Mouse (Mus musculus): ENCODE measurements around the gene Tacc2. TPM values are rescaled to one million over a fixed set of nuclear protein-coding genes. Genes with fewer than 3 reads are reported as not detected.

Gene Tacc2
- polyA plus RNA-seq, 1 experiment = 57.5 TPM

GRCm38 (mm10) chr7:130570472-130570871 lies 6.8 kb upstream of the Tacc2 start:
- no peak overlapping the region for H3K27ac ChIP-seq (ENCODE audit: insufficient read depth, low read depth, low read length)
- no peak for TF ChIP-seq CTCF (IDR thresholded peaks at IDR 0.05; ENCODE audit: extremely low read depth, insufficient read length, insufficient replicate concordance, low read depth, low read length)
- no peak for TF ChIP-seq POLR2A (IDR thresholded peaks at IDR 0.05; ENCODE audit: low read depth, low read length)

GRCm38 (mm10) chr7:130572821-130573220 lies 4.4 kb upstream of the Tacc2 start, which contains the start of gene Nsmce4a:
TSS of gene Nsmce4a (minus strand) at chr7:130573118.
- Histone ChIP-seq H3K36me3 (ENCODE audit: control insufficient read depth, insufficient read depth, low read length) (no peaks in the 10 kb centered on the region), H3K27me3 (ENCODE audit: control insufficient read depth, insufficient read depth, low read length) (no peaks in the 10 kb centered on the region), H3K4me1 (ENCODE audit: control insufficient read depth, insufficient read depth, insufficient read length, low read length) (peaks cover 22% of the 10 kb centered on the region), H3K4me3 (ENCODE audit: low read depth, low read length) (no peak within 1 kb of the TSS), H3K27ac (ENCODE audit: insufficient read depth, low read depth, low read length) (peak within 1 kb of the TSS; percentile 57; the same call in 1 of the 2 replicates)
- WGBS = 74% methylated on average over 11 of the region's 11 CpGs
- TF ChIP-seq CTCF (IDR thresholded peaks at IDR 0.05; ENCODE audit: extremely low read depth, insufficient read length, insufficient replicate concordance, low read depth, low read length) (no peak), POLR2A (IDR thresholded peaks at IDR 0.05; ENCODE audit: low read depth, low read length) (no peak)

More at GRCm38 (mm10) chr7:130570472-130570871, 6.8 kb upstream of the Tacc2 start:
- no peak overlapping the region for H3K4me3 ChIP-seq (ENCODE audit: low read depth, low read length)
- no peaks in the 10 kb centered on the region for H3K27me3 ChIP-seq (ENCODE audit: control insufficient read depth, insufficient read depth, low read length)
- H3K4me1 ChIP-seq (ENCODE audit: control insufficient read depth, insufficient read depth, insufficient read length, low read length) = peaks cover 16% of the 10 kb centered on the region; the same call in 1 of the 2 replicates
- 50% methylated on average over 7 of the region's 7 CpGs for WGBS
- no peaks in the 10 kb centered on the region for H3K36me3 ChIP-seq (ENCODE audit: control insufficient read depth, insufficient read depth, low read length)

- H3K27ac ChIP-seq (ENCODE audit: insufficient read depth, low read depth, low read length) = peak overlapping the region; percentile 57; the same call in 1 of the 2 replicates
- no peaks in the 10 kb centered on the region for H3K36me3 ChIP-seq (ENCODE audit: control insufficient read depth, insufficient read depth, low read length)
- TF ChIP-seq CTCF (IDR thresholded peaks at IDR 0.05; ENCODE audit: extremely low read depth, insufficient read length, insufficient replicate concordance, low read depth, low read length) (no peak), POLR2A (IDR thresholded peaks at IDR 0.05; ENCODE audit: low read depth, low read length) (no peak)
- H3K27me3 ChIP-seq (ENCODE audit: control insufficient read depth, insufficient read depth, low read length) = no peaks in the 10 kb centered on the region
- H3K4me3 ChIP-seq (ENCODE audit: low read depth, low read length) = no peak overlapping the region
- 95% methylated on average over 10 of the region's 10 CpGs for WGBS
- peaks cover 22% of the 10 kb centered on the region for H3K4me1 ChIP-seq (ENCODE audit: control insufficient read depth, insufficient read depth, insufficient read length, low read length)
Measured at GRCm38 (mm10) chr7:130573746-130574145, 3.5 kb upstream of the Tacc2 start.

- TF ChIP-seq CTCF (IDR thresholded peaks at IDR 0.05; ENCODE audit: extremely low read depth, insufficient read length, insufficient replicate concordance, low read depth, low read length) = no peak
- TF ChIP-seq POLR2A (IDR thresholded peaks at IDR 0.05; ENCODE audit: low read depth, low read length) = peak; percentile 41; the same call in 1 of the 2 replicates
- Histone ChIP-seq H3K36me3 (ENCODE audit: control insufficient read depth, insufficient read depth, low read length) (no peaks in the 10 kb centered on the region), H3K4me1 (ENCODE audit: control insufficient read depth, insufficient read depth, insufficient read length, low read length) (peaks cover 22% of the 10 kb centered on the region), H3K27ac (ENCODE audit: insufficient read depth, low read depth, low read length) (peak overlapping the region; percentile 57), H3K4me3 (ENCODE audit: low read depth, low read length) (peak overlapping the region; percentile 5), H3K27me3 (ENCODE audit: control insufficient read depth, insufficient read depth, low read length) (no peaks in the 10 kb centered on the region)
- 17% methylated on average over 13 of the region's 13 CpGs for WGBS
Measured at GRCm38 (mm10) chr7:130574211-130574991, 2.8 kb upstream of the Tacc2 start.

- no peak for TF ChIP-seq POLR2A (IDR thresholded peaks at IDR 0.05; ENCODE audit: low read depth, low read length)
- TF ChIP-seq CTCF (IDR thresholded peaks at IDR 0.05; ENCODE audit: extremely low read depth, insufficient read length, insufficient replicate concordance, low read depth, low read length) = no peak
- WGBS = 4% methylated on average over 10 of the region's 10 CpGs
- no peak overlapping the region for H3K27ac ChIP-seq (ENCODE audit: insufficient read depth, low read depth, low read length)
- peak overlapping the region; percentile 71 for H3K4me3 ChIP-seq (ENCODE audit: low read depth, low read length)
- no peaks in the 10 kb centered on the region for H3K36me3 ChIP-seq (ENCODE audit: control insufficient read depth, insufficient read depth, low read length)
- H3K27me3 ChIP-seq (ENCODE audit: control insufficient read depth, insufficient read depth, low read length) = no peaks in the 10 kb centered on the region
- peaks cover 13% of the 10 kb centered on the region for H3K4me1 ChIP-seq (ENCODE audit: control insufficient read depth, insufficient read depth, insufficient read length, low read length)
Measured at GRCm38 (mm10) chr7:130576981-130577380, 257 bp upstream of the Tacc2 start.

- Histone ChIP-seq H3K36me3 (ENCODE audit: control insufficient read depth, insufficient read depth, low read length) (no peaks in the 10 kb centered on the region), H3K4me3 (ENCODE audit: low read depth, low read length) (no peak overlapping the region), H3K4me1 (ENCODE audit: control insufficient read depth, insufficient read depth, insufficient read length, low read length) (peaks cover 13% of the 10 kb centered on the region), H3K27me3 (ENCODE audit: control insufficient read depth, insufficient read depth, low read length) (no peaks in the 10 kb centered on the region), H3K27ac (ENCODE audit: insufficient read depth, low read depth, low read length) (no peak overlapping the region)
- WGBS = 86% methylated on average over 2 of the region's 2 CpGs
- TF ChIP-seq POLR2A (IDR thresholded peaks at IDR 0.05; ENCODE audit: low read depth, low read length) = no peak
- no peak for TF ChIP-seq CTCF (IDR thresholded peaks at IDR 0.05; ENCODE audit: extremely low read depth, insufficient read length, insufficient replicate concordance, low read depth, low read length)
Measured at GRCm38 (mm10) chr7:130578066-130578465, 828 bp downstream of the Tacc2 start.

GRCm38 (mm10) chr7:130578607-130579006 lies 1.4 kb downstream of the Tacc2 start:
- no peaks in the 10 kb centered on the region for H3K27me3 ChIP-seq (ENCODE audit: control insufficient read depth, insufficient read depth, low read length)
- 38% methylated on average over 5 of the region's 5 CpGs for WGBS
- H3K4me3 ChIP-seq (ENCODE audit: low read depth, low read length) = no peak overlapping the region
- H3K27ac ChIP-seq (ENCODE audit: insufficient read depth, low read depth, low read length) = no peak overlapping the region
- no peak for TF ChIP-seq CTCF (IDR thresholded peaks at IDR 0.05; ENCODE audit: extremely low read depth, insufficient read length, insufficient replicate concordance, low read depth, low read length)
- TF ChIP-seq POLR2A (IDR thresholded peaks at IDR 0.05; ENCODE audit: low read depth, low read length) = no peak
- no peaks in the 10 kb centered on the region for H3K36me3 ChIP-seq (ENCODE audit: control insufficient read depth, insufficient read depth, low read length)
- peaks cover 13% of the 10 kb centered on the region for H3K4me1 ChIP-seq (ENCODE audit: control insufficient read depth, insufficient read depth, insufficient read length, low read length)

All from small intestine, adult 2 months (tissue).